Mouse (Mus musculus): ENCODE data around the gene Znrf2.
"Not testable (repeated sequence)": the region's sequence is repeated elsewhere in the genome, so short reads cannot be mapped to it uniquely, and the experiment has no call there.

Gene Znrf2

GRCm38 (mm10) chr6:54809531-54810313, 7.0 kb upstream of the Znrf2 start:
- DNase-seq (ENCODE audit: low read depth, low spot score) = no peak

- DNase-seq (ENCODE audit: low read depth, low spot score) = no peak
Observed at GRCm38 (mm10) chr6:54810314-54810646, 6.4 kb upstream of the Znrf2 start.

- DNase-seq (ENCODE audit: low read depth, low spot score) = no peak
Observed at GRCm38 (mm10) chr6:54811546-54812250, 5.0 kb upstream of the Znrf2 start.

- no peak for DNase-seq (ENCODE audit: low read depth, low spot score)
Observed at GRCm38 (mm10) chr6:54812276-54812675, 4.4 kb upstream of the Znrf2 start.

GRCm38 (mm10) chr6:54815428-54816130, 1.1 kb upstream of the Znrf2 start:
- no peak for DNase-seq (ENCODE audit: low read depth, low spot score)

- DNase-seq (ENCODE audit: low read depth, low spot score) = peak; percentile 59
Observed at GRCm38 (mm10) chr6:54817266-54817767, 601 bp downstream of the Znrf2 start.

- no peak for DNase-seq (ENCODE audit: low read depth, low spot score)
Observed at GRCm38 (mm10) chr6:54818389-54818788, 1.7 kb downstream of the Znrf2 start.

GRCm38 (mm10) chr6:54819272-54819671, 2.6 kb downstream of the Znrf2 start:
- no peak for DNase-seq (ENCODE audit: low read depth, low spot score)

- DNase-seq (ENCODE audit: low read depth, low spot score) = no peak
Observed at GRCm38 (mm10) chr6:54819746-54820145, 3.0 kb downstream of the Znrf2 start.

GRCm38 (mm10) chr6:54822348-54822747, 5.6 kb downstream of the Znrf2 start:
- no peak for DNase-seq (ENCODE audit: low read depth, low spot score)

- DNase-seq (ENCODE audit: low read depth, low spot score) = not testable (repeated sequence)
Observed at GRCm38 (mm10) chr6:54824561-54824960, 7.8 kb downstream of the Znrf2 start.

- DNase-seq (ENCODE audit: low read depth, low spot score) = no peak
Observed at GRCm38 (mm10) chr6:54827481-54827880, 10.8 kb downstream of the Znrf2 start.

- no peak for DNase-seq (ENCODE audit: low read depth, low spot score)
Observed at GRCm38 (mm10) chr6:54828274-54828673, 11.6 kb downstream of the Znrf2 start.

GRCm38 (mm10) chr6:54830048-54830772, 13.5 kb downstream of the Znrf2 start:
- no peak for DNase-seq (ENCODE audit: low read depth, low spot score)

GRCm38 (mm10) chr6:54831069-54831720, 14.5 kb downstream of the Znrf2 start:
- no peak for DNase-seq (ENCODE audit: low read depth, low spot score)

GRCm38 (mm10) chr6:54833427-54833826, 16.7 kb downstream of the Znrf2 start:
- no peak for DNase-seq (ENCODE audit: low read depth, low spot score)

GRCm38 (mm10) chr6:54836666-54837065, 19.9 kb downstream of the Znrf2 start:
- no peak for DNase-seq (ENCODE audit: low read depth, low spot score)

GRCm38 (mm10) chr6:54841399-54841798, 24.7 kb downstream of the Znrf2 start:
- no peak for DNase-seq (ENCODE audit: low read depth, low spot score)

GRCm38 (mm10) chr6:54842041-54842440, 25.3 kb downstream of the Znrf2 start:
- DNase-seq (ENCODE audit: low read depth, low spot score) = no peak

- no peak for DNase-seq (ENCODE audit: low read depth, low spot score)
Observed at GRCm38 (mm10) chr6:54848546-54848945, 31.8 kb downstream of the Znrf2 start.

Data from embryo, embryonic 11.5 days (tissue).